Mouse (Mus musculus): ENCODE measurements around the gene Evi5. TPM values are rescaled to one million over a fixed set of nuclear protein-coding genes. Genes with fewer than 3 reads are reported as not detected.

Gene Evi5
- polyA plus RNA-seq, 1 experiment, result 15.1 TPM

GRCm38 (mm10) chr5:107724661-107725434 lies 150.1 kb downstream of the Evi5 start:
- Histone ChIP-seq H3K4me3 (ENCODE audit: control insufficient read depth, low read depth, low read length) (peak overlapping the region; percentile 41), H3K36me3 (ENCODE audit: control insufficient read depth, insufficient read depth, low read length) (no peaks in the 10 kb centered on the region), H3K4me1 (ENCODE audit: control insufficient read depth, insufficient read depth, low read length) (peaks cover 33% of the 10 kb centered on the region), H3K27me3 (ENCODE audit: control insufficient read depth, insufficient read depth, low read length) (peaks cover 3% of the 10 kb centered on the region; the same call in 1 of the 2 replicates), H3K27ac (ENCODE audit: control insufficient read depth, insufficient read depth, low read depth, low read length) (no peak overlapping the region)
- TF ChIP-seq POLR2A (IDR thresholded peaks at IDR 0.05; ENCODE audit: control insufficient read depth, low read depth, low read length), result no peak
- TF ChIP-seq CTCF (IDR thresholded peaks at IDR 0.05; ENCODE audit: control insufficient read depth, insufficient read depth, insufficient replicate concordance, low read depth, low read length), result no peak

DNA sequence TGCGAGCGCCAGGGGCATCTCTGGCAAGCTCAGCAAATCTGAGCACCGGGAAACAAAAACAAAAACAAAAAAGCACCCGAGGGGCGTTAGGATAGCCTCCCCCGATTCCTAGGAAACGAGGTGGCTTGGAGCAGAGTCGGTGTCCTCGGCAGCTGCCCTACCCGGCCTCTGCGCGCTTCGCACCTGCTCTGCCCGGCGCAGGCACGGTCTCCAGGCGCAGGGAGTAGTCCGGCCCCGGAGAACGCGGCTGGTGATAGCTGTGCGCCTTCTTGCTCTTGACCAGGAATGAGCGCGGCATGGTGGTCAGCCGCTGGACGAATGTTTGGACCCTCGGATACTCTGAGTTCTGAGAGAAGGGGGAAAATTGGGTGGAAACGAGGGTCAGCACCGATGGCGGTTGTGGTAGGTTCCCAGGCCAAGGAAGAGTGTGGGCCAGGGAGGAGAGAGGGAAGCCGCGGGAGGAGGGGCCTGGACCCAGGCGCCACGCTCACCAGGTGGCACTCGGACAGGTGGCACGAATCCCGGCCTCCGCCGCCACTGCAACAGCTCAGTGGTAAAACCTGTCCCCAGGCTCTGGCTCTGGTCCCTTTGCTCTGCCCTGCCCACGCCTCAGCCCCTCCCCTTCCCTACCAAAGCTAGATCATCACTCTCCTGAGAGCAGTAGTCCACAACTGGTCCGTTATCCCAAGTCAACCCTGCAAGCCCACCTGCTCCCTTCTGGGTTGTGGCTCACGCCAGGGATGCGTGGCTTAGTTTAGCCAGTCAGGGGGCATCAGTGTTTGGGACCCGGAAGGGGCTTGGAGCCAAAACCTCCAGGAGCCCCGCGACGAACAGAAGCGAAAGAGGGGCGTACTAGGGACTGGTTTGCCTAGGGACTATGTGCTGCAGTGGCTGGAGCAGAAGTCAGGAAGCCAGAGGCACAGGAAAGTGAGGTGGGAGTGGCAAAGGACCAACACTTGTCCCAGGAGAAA lies 151.1 kb downstream of the Evi5 start:
- Histone ChIP-seq H3K27me3 (ENCODE audit: control insufficient read depth, insufficient read depth, low read length) (peaks cover 3% of the 10 kb centered on the region; the same call in 1 of the 2 replicates), H3K36me3 (ENCODE audit: control insufficient read depth, insufficient read depth, low read length) (no peaks in the 10 kb centered on the region), H3K4me3 (ENCODE audit: control insufficient read depth, low read depth, low read length) (peak overlapping the region; percentile 10; the same call in 1 of the 2 replicates), H3K4me1 (ENCODE audit: control insufficient read depth, insufficient read depth, low read length) (peaks cover 33% of the 10 kb centered on the region), H3K27ac (ENCODE audit: control insufficient read depth, insufficient read depth, low read depth, low read length) (no peak overlapping the region)
- TF ChIP-seq CTCF (IDR thresholded peaks at IDR 0.05; ENCODE audit: control insufficient read depth, insufficient read depth, insufficient replicate concordance, low read depth, low read length), result no peak
- no peak for TF ChIP-seq POLR2A (IDR thresholded peaks at IDR 0.05; ENCODE audit: control insufficient read depth, low read depth, low read length)

DNA sequence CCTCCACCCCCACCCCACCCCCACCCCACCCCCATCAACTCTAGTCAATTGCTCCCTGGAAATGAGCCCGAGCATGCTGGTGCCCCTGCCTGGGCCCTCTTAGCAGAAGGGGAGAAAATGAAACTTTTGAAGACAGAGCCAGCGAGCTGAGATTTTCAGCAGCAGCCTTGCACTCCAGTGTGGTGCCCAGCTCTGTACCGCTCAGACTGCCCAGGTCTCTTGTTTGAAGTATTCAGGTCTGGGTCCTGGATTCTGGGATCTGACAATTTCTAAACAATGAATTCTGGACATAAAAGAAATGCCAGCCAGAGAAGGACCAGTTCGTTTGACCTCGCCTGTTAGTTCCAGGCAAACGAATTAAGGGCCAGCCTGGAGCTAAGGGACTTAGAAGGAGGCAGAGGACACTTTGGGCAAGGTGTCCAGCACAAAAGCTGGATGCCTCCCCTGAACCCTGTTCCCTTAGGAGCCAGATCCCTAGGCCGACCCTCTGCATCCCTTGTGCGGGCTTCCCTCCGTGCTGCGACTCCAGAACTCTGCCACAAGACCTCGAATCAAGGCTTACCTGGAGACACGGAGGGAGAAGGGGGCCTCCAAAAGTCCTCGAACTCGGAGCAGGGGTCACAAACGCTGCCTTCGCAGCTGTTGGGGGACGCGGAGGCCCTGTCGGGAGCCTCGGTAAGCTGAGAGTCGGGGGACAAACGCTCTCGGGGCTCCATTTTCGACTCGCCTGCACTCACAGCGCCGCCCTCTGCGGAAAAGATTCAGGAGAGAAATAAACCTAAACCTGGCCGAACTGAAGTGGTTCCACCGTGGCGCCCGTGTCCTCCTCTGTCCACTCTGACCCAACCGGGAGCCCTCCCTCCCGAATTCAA lies 152.0 kb downstream of the Evi5 start:
- no peaks in the 10 kb centered on the region for H3K36me3 ChIP-seq (ENCODE audit: control insufficient read depth, insufficient read depth, low read length)
- peaks cover 3% of the 10 kb centered on the region; the same call in 1 of the 2 replicates for H3K27me3 ChIP-seq (ENCODE audit: control insufficient read depth, insufficient read depth, low read length)
- TF ChIP-seq POLR2A (IDR thresholded peaks at IDR 0.05; ENCODE audit: control insufficient read depth, low read depth, low read length), result no peak
- TF ChIP-seq CTCF (IDR thresholded peaks at IDR 0.05; ENCODE audit: control insufficient read depth, insufficient read depth, insufficient replicate concordance, low read depth, low read length), result no peak
- H3K4me3 ChIP-seq (ENCODE audit: control insufficient read depth, low read depth, low read length), result no peak overlapping the region
- peaks cover 33% of the 10 kb centered on the region for H3K4me1 ChIP-seq (ENCODE audit: control insufficient read depth, insufficient read depth, low read length)
- no peak overlapping the region for H3K27ac ChIP-seq (ENCODE audit: control insufficient read depth, insufficient read depth, low read depth, low read length)

DNA sequence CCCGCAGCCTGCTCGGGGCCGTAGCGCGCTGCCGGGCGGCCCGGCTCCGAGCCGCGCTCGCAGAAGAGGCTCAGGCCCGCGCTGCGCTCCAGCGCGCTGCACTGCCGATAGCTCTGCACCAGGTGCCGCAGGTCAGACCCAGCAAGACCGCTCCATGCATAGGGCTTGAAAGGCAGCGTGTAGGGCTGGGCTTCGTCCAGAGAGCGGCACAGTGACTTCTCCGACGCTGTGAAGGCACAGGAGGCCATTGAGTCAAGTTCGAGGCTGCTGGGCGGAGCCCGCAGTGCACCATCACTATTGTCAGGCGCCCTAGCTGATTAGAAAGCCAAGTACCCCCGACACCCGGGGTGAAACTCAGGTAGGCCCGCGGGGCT lies 153.3 kb downstream of the Evi5 start:
- peak overlapping the region; percentile 41 for H3K4me3 ChIP-seq (ENCODE audit: control insufficient read depth, low read depth, low read length)
- peaks cover 35% of the 10 kb centered on the region for H3K4me1 ChIP-seq (ENCODE audit: control insufficient read depth, insufficient read depth, low read length)
- no peaks in the 10 kb centered on the region for H3K36me3 ChIP-seq (ENCODE audit: control insufficient read depth, insufficient read depth, low read length)
- H3K27me3 ChIP-seq (ENCODE audit: control insufficient read depth, insufficient read depth, low read length), result peaks cover 3% of the 10 kb centered on the region; the same call in 1 of the 2 replicates
- H3K27ac ChIP-seq (ENCODE audit: control insufficient read depth, insufficient read depth, low read depth, low read length), result no peak overlapping the region
- TF ChIP-seq CTCF (IDR thresholded peaks at IDR 0.05; ENCODE audit: control insufficient read depth, insufficient read depth, insufficient replicate concordance, low read depth, low read length) (no peak), POLR2A (IDR thresholded peaks at IDR 0.05; ENCODE audit: control insufficient read depth, low read depth, low read length) (no peak)

- peak overlapping the region; percentile 41 for H3K4me3 ChIP-seq (ENCODE audit: control insufficient read depth, low read depth, low read length)
- no peak overlapping the region for H3K27ac ChIP-seq (ENCODE audit: control insufficient read depth, insufficient read depth, low read depth, low read length)
- no peaks in the 10 kb centered on the region for H3K36me3 ChIP-seq (ENCODE audit: control insufficient read depth, insufficient read depth, low read length)
- TF ChIP-seq POLR2A (IDR thresholded peaks at IDR 0.05; ENCODE audit: control insufficient read depth, low read depth, low read length), result no peak
- TF ChIP-seq CTCF (IDR thresholded peaks at IDR 0.05; ENCODE audit: control insufficient read depth, insufficient read depth, insufficient replicate concordance, low read depth, low read length), result no peak
- peaks cover 30% of the 10 kb centered on the region for H3K4me1 ChIP-seq (ENCODE audit: control insufficient read depth, insufficient read depth, low read length)
- peaks cover 3% of the 10 kb centered on the region; the same call in 1 of the 2 replicates for H3K27me3 ChIP-seq (ENCODE audit: control insufficient read depth, insufficient read depth, low read length)
These were observed 153.8 kb downstream of the Evi5 start for GRCm38 (mm10) chr5:107720991-107721637.

GRCm38 (mm10) chr5:107720511-107720910 lies 154.4 kb downstream of the Evi5 start:
- TF ChIP-seq POLR2A (IDR thresholded peaks at IDR 0.05; ENCODE audit: control insufficient read depth, low read depth, low read length) (no peak), CTCF (IDR thresholded peaks at IDR 0.05; ENCODE audit: control insufficient read depth, insufficient read depth, insufficient replicate concordance, low read depth, low read length) (no peak)
- Histone ChIP-seq H3K27me3 (ENCODE audit: control insufficient read depth, insufficient read depth, low read length) (peaks cover 3% of the 10 kb centered on the region; the same call in 1 of the 2 replicates), H3K4me3 (ENCODE audit: control insufficient read depth, low read depth, low read length) (no peak overlapping the region), H3K27ac (ENCODE audit: control insufficient read depth, insufficient read depth, low read depth, low read length) (no peak overlapping the region), H3K4me1 (ENCODE audit: control insufficient read depth, insufficient read depth, low read length) (peaks cover 26% of the 10 kb centered on the region), H3K36me3 (ENCODE audit: control insufficient read depth, insufficient read depth, low read length) (no peaks in the 10 kb centered on the region)
